Mouse (Mus musculus) intestine, postnatal 0 days (tissue): ENCODE measurements around the gene Nol12. TPM values are rescaled to one million over a fixed set of nuclear protein-coding genes. Genes with fewer than 3 reads are reported as not detected.
A peak's percentile ranks its signal among the peaks of the same experiment; 100 is the strongest.

ENCODE experiments used
- ATAC-seq: fragments of 200-750 bp; cut with Nextera tagmentation; 2 replicates; pipeline ENCODE4 v1.8.0; 2017; ENCODE audit warnings: mild to moderate bottlenecking, moderate TSS enrichment, moderate library complexity
- H3K27ac ChIP-seq: fragments of 300-500 bp; sonication (generic); 2 replicates; pipeline ENCODE4 v1.5.1; 2014; ENCODE audit warnings: mild to moderate bottlenecking, low read depth, low read length, moderate library complexity
- H3K27me3 ChIP-seq: fragments of 300-500 bp; sonication (generic); replicated peaks from 2 replicates; pipeline ENCODE4 v1.6.1; 2014; ENCODE audit warnings: low read length, mixed read lengths; ENCODE audit not compliant: control insufficient read depth, insufficient read depth
- H3K36me3 ChIP-seq: fragments of 300-500 bp; sonication (generic); 2 replicates; pipeline ENCODE4 v1.6.1; 2014; ENCODE audit warnings: mild to moderate bottlenecking, moderate library complexity; ENCODE audit not compliant: control insufficient read depth, insufficient read depth
- H3K4me1 ChIP-seq: fragments of 300-500 bp; sonication (generic); replicated peaks from 2 replicates; pipeline ENCODE4 v1.6.1; 2014; ENCODE audit warnings: antibody characterized with exemption, low read length, mixed read lengths; ENCODE audit not compliant: control insufficient read depth, insufficient read depth
- H3K4me2 ChIP-seq: fragments of 300-500 bp; sonication (generic); replicated peaks from 2 replicates; pipeline ENCODE4 v1.6.1; 2014; ENCODE audit warnings: low read depth, mild to moderate bottlenecking, moderate library complexity
- H3K4me3 ChIP-seq: fragments of 300-500 bp; sonication (generic); 2 replicates; pipeline ENCODE4 v1.5.1; 2014; ENCODE audit warnings: low read depth, low read length
- H3K9ac ChIP-seq: fragments of 300-500 bp; sonication (generic); 2 replicates; pipeline ENCODE4 v1.6.1; 2014; ENCODE audit warnings: mild to moderate bottlenecking, low read depth, low read length
- H3K9me3 ChIP-seq: fragments of 300-500 bp; sonication (generic); 2 replicates; pipeline ENCODE4 v1.6.1; 2016; ENCODE audit warnings: mixed run types; ENCODE audit not compliant: control insufficient read depth
- CTCF ChIP-seq: sonication (generic); IDR thresholded peaks from 2 replicates; pipeline ENCODE4 v1.5.1; 2016; ENCODE audit warnings: low read depth, mild to moderate bottlenecking, control low read depth, antibody characterized with exemption, moderate library complexity
- WGBS: fragments of 180-500 bp; shearing (Covaris S2); extraction: QIAGEN DNeasy Blood & Tissue Kit; methylation state at CpG from one replicate; pipeline ENCODE4 v1.1.7; 2014; 5-methylcytosine and 5-hydroxymethylcytosine counted together
- polyA plus RNA-seq: library from polyadenylated mRNA; unstranded; fragments of >200 nt; fragmentation: Nextera tagmentation; extraction: Ambion mirVana; gene quantifications from 2 replicates; pipeline ENCODE4 v1.2.1, GENCODE M21; 2015

Nol12 gene
- polyA plus RNA-seq, 1 experiment from 2014 or later: 24.8 TPM

DNA sequence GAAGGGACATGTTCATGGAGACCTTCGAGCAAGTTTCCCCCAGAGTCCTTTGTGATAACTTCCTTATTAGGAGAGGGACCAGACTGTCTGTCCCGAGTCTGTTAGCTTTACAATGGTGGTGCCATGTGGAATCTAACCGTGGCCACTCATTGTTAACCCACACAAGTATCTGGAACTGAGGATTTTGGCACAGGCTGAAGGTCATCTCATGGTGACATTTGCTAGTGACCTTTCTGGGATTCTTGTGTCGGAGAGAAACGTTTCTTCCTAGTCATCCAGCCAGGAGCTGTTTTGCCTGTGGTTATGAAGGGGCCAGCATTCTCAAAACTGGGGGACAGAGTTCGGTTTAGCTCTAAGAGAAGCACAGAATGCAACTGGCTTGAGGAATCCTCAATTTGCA lies 36.9 kb downstream of the Nol12 start:
- Histone ChIP-seq H3K27ac (no peak overlapping the region), H3K9ac (no peak overlapping the region), H3K4me2 (no peak overlapping the region), H3K9me3 (no peaks in the 10 kb centered on the region), H3K4me1 (no peaks in the 10 kb centered on the region), H3K27me3 (no peaks in the 10 kb centered on the region), H3K36me3 (no peaks in the 10 kb centered on the region), H3K4me3 (no peak overlapping the region)
- no peak for TF ChIP-seq CTCF
- 66% methylated on average over 6 of the region's 6 CpGs for WGBS
- ATAC-seq: no peak

DNA sequence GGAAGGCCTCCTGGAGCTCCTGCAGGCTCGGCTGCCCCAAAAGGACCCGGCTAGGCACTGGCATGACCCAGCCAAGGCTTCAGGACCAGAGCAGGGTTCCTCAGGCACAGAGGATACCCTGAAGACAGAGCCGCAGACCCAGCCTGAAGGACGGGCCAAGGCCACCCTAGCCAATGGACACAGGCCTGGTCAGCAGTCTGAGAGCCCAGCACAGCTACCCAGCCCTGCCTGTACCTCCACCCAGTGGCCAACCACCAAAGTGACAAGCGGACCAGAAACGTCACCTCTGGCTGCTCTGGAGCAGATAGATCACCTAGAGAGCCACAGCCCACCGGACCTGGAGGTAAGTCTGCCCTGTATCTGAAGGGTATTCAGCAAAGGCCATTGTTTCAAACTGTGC lies 39.2 kb downstream of the Nol12 start:
- 75% methylated on average over 7 of the region's 7 CpGs for WGBS
- peak; percentile 65 for TF ChIP-seq CTCF
- ATAC-seq: no peak

DNA sequence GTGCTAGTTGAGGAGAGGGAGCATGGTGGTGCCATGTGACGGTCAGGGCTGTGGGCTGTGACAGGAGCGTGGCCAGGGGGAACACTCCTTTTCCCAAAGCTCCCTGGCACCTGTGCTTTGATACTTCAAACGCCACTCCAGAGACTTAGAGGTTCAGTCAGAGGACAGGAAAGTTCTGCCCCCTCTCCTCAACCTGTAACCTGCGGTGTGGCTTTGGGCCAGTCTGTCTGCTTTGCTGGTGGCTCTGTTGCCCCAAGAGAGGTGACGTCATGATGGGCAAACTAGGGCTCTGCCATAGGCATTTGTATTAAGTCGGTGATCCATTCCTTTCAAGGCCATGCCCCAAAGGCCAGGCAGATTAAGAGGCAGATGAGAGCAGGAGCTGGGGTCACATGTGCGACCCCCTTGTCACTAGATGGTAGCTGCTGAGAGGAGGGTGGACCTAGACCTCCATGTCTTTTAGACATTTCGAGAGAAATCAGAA lies 43.0 kb downstream of the Nol12 start:
- Histone ChIP-seq H3K9ac (no peak overlapping the region), H3K9me3 (no peaks in the 10 kb centered on the region), H3K27ac (no peak overlapping the region), H3K4me3 (no peak overlapping the region), H3K4me1 (peaks cover 9% of the 10 kb centered on the region; the same call in 1 of the 2 replicates), H3K27me3 (no peaks in the 10 kb centered on the region), H3K36me3 (no peaks in the 10 kb centered on the region), H3K4me2 (no peak overlapping the region)
- WGBS: 91% methylated on average over 8 of the region's 8 CpGs
- no peak for TF ChIP-seq CTCF
- no peak for ATAC-seq

More for the DNA sequence above, 39.2 kb downstream of the Nol12 start:
- H3K27ac ChIP-seq: no peak overlapping the region
- no peaks in the 10 kb centered on the region for H3K27me3 ChIP-seq
- no peak overlapping the region for H3K4me2 ChIP-seq
- H3K9ac ChIP-seq: no peak overlapping the region
- H3K4me1 ChIP-seq: 0 out of 2 replicates have a peak, but pooled peaks cover 3% of the 10 kb centered on the region
- H3K4me3 ChIP-seq: no peak overlapping the region
- H3K36me3 ChIP-seq: no peaks in the 10 kb centered on the region
- no peaks in the 10 kb centered on the region for H3K9me3 ChIP-seq

DNA sequence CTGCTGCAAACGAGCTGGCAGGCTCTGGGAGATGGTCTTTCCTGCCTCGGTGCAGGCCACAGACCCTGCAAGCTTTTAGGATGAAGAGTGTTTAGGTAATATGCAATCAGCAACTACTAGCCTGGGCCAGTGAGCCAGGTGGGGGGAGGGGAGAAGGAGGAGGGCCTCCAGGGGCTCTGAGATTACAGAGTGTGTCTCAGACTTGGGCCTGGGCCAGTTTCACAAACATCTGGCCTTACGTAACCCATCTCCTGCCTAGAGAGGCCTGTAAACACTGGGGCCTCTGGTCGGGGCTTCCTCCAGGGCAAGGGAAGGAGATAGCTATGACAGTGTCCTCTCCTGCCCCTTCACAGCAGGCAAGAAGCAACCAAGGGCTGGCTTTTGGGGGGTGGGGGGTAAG lies 44.1 kb downstream of the Nol12 start:
- 0 out of 2 replicates have a peak overlapping the region, but pooled peaks have one; percentile 11 for H3K9ac ChIP-seq
- no peak for TF ChIP-seq CTCF
- H3K9me3 ChIP-seq: no peaks in the 10 kb centered on the region
- 9% methylated on average over 4 of the region's 4 CpGs for WGBS
- no peaks in the 10 kb centered on the region for H3K27me3 ChIP-seq
- no peak overlapping the region for H3K4me3 ChIP-seq
- ATAC-seq: 0 out of 2 replicates have a peak, but pooled peaks have one; percentile 17
- H3K4me1 ChIP-seq: peaks cover 9% of the 10 kb centered on the region; the same call in 1 of the 2 replicates
- H3K36me3 ChIP-seq: no peaks in the 10 kb centered on the region
- no peak overlapping the region; the same call in 1 of the 2 replicates for H3K27ac ChIP-seq
- H3K4me2 ChIP-seq: 0 out of 2 replicates have a peak overlapping the region, but pooled peaks have one; percentile 17

DNA sequence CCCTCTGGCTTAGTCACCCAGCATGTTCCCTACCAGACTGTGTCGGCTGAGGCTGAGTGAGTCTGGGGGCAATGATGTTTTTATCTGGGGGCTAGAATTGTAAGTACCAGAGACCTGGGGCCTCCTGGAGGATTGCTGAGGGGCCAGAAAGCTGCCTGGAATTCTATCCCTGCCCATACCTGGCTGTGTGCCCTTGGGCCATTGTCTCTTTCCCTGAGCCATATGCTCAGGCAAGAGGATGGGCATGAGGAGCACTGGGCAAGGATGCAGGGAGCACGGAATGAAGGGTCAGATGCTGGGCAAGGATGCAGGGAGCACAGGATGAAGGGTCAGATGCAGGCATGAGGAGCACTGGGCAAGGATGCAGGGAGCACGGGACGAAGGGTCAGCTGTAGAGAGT lies 45.4 kb downstream of the Nol12 start:
- Histone ChIP-seq H3K4me1 (peaks cover 9% of the 10 kb centered on the region; the same call in 1 of the 2 replicates), H3K36me3 (no peaks in the 10 kb centered on the region; the same call in 1 of the 2 replicates), H3K27ac (no peak overlapping the region), H3K9ac (no peak overlapping the region), H3K27me3 (no peaks in the 10 kb centered on the region), H3K4me2 (no peak overlapping the region), H3K9me3 (no peaks in the 10 kb centered on the region), H3K4me3 (no peak overlapping the region)
- 92% methylated on average over 4 of the region's 4 CpGs for WGBS
- TF ChIP-seq CTCF: no peak
- ATAC-seq: no peak

DNA sequence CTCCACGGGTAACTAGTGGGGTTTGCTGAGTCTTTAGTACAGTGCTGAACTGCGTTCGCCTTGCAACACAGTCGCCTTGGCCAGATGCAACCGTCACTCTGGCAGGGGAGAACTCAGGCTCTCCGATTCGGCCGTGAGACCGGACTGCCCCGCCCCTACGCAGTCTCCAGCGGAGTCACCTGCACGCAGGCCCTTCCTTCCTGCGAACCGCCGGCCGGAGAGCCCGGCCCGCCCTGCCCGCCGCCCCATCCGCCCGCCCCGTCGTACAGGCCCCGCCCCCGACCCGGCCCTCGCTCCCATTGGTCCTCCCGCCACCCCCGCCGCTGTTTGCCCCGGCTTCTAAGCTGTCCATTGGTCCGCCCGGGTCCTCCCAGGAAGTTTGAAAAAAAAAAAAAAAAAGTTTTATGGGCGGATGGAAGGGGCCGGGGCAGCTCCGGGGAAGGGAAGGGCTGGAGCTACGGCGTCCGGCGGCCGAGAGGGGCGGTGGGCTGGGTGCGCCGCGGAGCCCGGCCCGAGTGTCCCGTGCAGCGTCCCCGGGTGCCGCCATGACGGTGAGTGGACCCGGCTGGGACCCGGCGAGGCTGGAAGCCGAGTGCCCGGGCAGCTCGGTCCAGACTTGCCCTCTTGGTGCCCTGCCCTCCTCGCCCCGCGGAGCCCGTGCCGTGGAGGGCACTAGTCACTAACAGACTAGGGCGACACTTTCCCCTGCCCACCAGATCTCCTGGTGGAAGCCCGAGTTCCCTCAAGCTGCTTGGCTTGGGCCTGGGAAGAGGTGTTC lies 48.1 kb downstream of the Nol12 start:
- Histone ChIP-seq H3K27me3 (no peaks in the 10 kb centered on the region), H3K4me2 (peak overlapping the region; percentile 88), H3K4me1 (peaks cover 9% of the 10 kb centered on the region; the same call in 1 of the 2 replicates), H3K4me3 (peak overlapping the region; percentile 96), H3K36me3 (peaks cover 8% of the 10 kb centered on the region; the same call in 1 of the 2 replicates), H3K9ac (peak overlapping the region; percentile 93), H3K27ac (peak overlapping the region; percentile 97), H3K9me3 (no peaks in the 10 kb centered on the region)
- peak; percentile 88 for ATAC-seq
- under 1% methylated on average over 52 of the region's 67 CpGs for WGBS
- no peak for TF ChIP-seq CTCF
